Mouse (Mus musculus) layer of hippocampus, adult 9-11 months (tissue): ENCODE results near the gene Homer1.

Source experiments
- DNase-seq: peaks from one replicate; pipeline ENCODE4 v3.0.0; 2022

Homer1 gene

DNA sequence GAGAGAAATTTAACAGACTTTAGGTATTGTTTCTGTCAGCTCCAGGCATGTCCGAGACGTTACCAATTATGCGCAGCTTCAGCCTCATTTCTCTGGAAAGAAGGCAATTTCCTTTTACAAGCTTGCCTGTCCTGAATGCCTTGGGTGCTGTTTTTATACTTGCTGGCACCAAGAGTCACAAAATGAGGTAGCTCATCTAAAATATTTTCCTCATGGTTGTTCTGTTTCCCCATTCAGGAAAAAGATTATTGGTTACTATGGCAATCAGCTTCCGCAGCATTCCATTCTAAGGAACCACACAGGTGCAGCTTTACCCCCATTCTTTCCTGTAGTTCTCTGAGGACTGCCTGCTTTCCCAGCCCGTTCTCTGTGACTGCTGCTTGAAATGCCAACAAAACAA is at the start of gene Homer1:
TSS of gene Homer1 (plus strand) at position 320 of the 400 bp plus-strand sequence.
- peak; percentile 21 for DNase-seq

DNA sequence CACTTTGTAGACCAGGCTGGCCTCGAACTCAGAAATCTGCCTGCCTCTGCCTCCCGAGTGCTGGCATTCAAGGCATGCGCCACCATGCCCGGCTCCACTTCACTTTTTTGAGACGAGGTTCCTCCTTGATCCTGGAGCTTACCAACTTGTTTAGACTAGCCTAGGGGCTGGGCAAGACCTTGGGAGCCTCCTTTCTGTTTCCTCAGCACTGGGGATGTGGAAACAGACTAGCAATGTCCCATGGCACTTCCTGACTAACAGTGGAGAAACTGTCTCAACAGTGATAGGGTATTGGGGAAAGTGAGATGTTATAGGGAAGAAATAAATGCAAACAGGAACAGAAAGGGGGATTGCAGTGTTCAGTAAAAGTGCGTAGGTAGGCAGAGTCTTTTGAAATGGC is 47.7 kb upstream of the Homer1 start:
- DNase-seq = no peak

DNA sequence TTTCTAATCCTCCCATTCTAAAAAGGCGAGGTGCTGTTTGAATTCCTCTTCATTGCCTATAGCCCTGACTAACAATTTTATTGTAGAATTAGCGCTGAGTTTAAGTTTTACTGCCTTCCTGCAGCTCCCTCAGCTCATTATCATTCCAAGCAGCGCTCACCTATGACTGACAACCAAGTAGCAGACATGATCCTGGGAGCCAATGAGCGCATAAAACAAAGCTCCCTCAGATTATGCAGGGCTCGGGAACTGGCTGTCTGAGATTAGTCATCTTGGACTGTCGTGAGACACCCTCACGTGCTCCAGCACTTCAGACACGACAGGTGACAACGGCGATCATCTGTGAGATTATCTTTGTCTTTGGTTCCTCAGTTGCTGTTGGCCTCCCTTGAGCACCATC is 47.3 kb upstream of the Homer1 start:
- no peak for DNase-seq

GRCm38 (mm10) chr13:93252941-93253340 is 46.5 kb upstream of the Homer1 start:
- no peak for DNase-seq

DNA sequence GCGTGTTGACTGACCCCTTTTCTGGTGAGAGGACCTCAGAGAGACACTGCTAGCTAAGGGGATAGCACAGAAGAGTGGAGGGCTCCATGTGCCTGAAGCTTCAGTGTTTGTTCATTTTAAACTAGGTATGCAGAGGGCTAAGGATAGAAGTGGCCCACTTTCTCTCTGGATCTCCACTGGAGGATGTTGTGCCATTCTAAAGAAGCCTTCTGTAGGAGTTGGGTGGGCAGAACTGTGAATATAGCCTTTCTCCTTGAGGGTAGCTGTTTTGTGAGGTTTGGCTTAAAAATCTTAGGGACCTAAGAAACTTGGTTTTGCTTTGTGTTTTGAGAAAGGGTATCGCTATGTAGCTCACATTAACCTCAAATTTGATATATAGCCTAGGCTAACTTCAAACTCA is 32.3 kb upstream of the Homer1 start:
- DNase-seq = no peak

GRCm38 (mm10) chr13:93300581-93300980 is 1.1 kb downstream of the Homer1 start:
- DNase-seq = no peak

DNA sequence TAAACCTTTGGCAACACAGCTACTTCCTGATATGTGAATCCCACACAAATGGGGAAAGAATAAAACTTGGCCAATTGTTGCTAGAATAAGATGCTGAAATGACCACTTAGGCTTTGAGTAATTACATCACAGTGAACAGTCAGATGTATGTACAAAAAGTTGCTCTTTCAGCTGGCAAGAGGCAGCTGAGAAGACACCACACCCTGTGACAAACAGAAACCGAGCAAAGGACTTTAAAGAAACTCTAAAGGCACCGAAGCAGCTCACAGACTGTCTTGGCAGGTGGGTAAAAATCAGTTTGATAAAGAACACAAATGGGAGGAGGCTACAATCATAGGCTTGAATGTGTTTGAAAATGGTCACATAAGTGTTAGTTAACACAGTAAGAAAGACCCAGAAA is 1.6 kb downstream of the Homer1 start:
- DNase-seq = no peak

DNA sequence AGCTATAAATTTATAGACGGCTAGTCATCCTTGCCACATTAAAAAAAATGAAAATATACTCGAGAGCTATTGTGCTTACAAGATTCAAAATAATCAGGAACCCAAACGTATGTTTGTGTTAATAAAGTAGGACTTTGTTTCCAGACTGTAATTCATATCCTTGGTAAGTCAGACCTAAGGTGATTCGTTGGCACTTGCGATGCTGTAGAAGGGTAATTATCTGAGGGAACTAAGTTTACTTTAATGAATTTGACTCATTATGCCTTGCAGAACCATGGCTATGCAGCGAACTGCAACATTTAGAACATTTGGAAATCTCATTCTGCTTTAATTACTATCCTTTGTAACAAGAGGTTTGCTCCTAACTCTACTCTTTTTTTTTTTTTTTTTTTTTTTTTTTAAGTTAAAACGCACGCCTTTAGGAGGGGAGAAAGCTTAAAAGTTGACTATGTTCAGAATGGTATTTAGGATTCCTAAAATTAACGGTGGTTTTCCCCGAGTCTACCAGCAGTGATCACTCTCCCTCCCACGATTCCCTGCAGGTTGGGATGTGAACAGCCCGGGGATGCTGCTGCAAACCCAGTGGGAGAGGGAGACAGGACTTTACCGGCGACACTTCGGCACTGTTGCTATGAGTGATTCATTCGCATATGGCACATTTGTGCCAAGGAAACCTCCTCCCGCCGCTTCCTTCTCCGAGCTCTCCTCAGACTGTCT is 3.6 kb downstream of the Homer1 start:
- no peak for DNase-seq

DNA sequence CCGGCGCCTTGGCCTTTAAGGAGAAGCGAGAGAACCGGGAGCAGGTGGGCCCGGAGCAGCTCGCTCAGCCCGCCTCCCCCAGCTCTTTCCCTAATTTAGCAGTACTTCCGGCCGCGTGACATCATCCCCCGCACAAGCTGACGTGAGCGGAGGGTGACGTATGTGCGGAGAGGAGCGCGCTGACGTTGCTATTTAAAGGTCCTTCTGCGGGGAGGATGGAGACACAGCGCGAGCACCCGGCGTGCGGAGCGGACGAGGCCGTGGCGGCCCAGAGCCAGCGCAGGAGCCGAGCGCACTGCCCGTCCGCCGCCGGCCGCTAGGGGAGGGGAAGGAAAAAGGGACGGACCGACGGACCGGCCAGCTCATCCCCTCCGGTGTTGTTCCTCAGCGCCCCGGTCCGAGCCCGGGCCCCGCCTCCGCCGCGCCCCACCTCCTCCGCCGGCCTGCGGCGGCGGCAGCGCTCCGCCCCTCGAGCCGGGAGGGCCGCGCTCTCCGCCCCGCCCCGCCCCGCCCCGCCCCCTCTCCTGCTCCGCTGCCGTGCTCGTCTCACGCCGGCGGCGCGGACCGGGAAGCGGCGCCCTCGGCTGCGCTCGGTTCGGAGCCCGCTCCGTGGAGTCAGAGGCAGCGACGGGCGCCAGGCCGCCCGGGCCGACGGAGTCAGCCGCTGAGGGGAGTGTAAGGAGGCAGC is 4.3 kb downstream of the Homer1 start:
- peak; percentile 98 for DNase-seq

- DNase-seq = peak; percentile 58
Observed at GRCm38 (mm10) chr13:93304251-93305001, 5.0 kb downstream of the Homer1 start.

DNA sequence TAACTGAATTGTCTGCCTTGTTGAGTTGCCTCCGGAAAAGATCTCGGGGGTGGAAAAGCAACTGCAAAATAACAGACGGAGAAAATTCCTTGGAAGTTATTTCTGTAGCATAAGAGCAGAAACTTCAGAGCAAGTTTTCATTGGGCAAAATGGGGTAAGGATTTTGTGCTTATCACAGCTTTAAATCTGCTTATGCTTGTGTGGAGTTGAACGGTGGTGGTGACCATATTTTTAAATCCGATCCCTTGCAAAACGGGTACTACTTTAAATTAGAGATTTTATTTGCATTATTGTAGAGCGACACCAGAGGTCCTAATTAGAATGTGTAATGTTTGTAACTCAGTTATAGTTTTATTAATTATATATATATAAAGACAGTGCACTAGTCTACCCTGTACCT is 5.7 kb downstream of the Homer1 start:
- DNase-seq = no peak

DNA sequence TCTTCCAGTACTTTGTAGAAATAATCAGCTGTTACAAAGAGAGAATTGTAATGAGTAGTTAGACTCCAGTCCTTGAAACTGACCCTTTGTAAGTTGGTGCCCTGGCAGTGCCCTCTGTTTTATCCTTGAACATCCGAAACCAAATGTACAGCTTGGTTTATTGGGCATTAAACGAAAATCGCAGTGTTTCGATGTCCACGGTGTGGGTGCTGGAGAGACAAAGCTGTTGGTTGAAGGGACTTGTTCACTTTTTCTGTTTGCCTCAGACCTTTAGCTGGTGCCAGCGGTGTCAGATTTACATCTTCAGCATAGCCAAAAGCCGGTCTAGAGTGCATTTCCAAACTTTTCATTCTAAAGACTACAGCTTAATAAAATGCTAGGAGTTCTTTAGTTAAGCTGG is 6.2 kb downstream of the Homer1 start:
- no peak for DNase-seq

DNA sequence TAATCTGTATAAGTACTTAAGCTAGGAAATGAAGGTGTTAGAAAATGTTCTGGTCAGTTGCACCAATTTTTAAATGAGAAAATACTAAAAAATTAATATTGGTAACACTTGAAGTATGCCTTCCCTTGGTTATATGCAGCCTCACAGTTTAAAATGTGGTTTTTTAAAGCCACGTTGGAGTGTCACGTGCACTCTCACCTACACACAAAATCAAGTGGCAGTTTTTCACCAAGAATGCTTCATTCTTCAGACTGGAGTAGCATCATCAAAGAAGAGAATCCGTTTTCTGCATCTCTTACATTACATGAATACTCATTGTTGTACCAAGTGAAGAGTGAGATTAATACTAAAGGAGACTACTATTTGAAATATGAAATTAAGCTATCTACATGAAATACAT is 7.1 kb downstream of the Homer1 start:
- no peak for DNase-seq

- DNase-seq = no peak
Observed at GRCm38 (mm10) chr13:93307700-93308099, 8.3 kb downstream of the Homer1 start.

DNA sequence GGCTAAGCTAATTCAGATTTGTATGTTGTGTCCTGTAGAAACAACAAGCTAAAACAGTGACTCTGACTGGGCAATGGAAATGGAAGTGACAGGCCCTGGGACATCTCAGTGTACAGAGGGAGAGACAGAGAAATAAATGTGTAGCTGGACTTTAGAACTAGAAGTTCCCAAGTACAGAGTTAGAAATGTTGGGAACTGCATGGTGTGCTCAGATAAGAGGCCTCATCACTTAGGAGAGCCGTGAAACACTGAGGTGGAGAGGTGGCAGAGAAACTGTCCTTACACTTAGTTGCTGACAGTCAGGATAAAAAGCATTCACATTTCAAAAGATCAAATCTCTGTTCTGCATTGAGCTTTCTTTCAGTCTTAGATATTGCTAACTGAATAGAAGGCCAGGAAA is 9.9 kb downstream of the Homer1 start:
- DNase-seq = no peak

DNA sequence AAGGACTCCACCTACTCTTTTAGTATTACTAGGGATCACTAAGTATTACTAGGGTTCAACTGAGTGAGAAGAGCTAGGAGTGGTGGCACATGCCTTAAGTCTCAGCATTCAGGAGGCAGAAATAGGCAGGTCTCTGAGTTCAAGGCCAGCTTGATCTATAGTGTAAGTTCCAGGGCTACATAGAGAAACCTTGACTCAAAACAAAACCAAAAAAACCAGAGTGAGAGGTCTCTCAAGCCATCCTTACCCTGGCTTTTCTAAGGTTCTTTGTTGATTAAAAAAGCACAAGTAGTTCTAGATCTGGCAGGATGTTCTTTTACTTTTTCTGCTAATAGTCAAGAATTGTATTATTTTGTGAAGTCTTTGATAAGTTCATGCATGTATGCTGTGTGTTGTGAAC is 13.1 kb downstream of the Homer1 start:
- no peak for DNase-seq

- no peak for DNase-seq
Observed at GRCm38 (mm10) chr13:93314322-93314721, 14.9 kb downstream of the Homer1 start.

DNA sequence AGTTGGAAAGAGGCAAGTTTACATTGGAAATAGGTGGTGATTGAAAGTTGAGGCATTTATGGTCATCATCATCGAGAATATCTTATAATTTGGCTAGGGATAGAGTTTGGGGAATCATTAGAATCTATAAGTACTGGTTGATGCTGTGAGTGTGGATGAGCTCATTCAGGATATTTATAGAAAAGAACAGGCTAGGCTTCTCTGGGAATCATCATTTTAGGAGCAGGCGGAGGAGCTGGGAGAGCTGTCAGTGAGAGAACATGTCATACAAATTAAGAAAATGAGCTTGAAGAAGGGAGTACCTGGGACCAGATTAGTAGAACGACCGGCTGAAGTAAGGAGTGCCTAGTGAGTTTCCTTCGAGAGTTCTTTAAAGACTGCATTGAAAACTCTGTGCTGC is 20.7 kb downstream of the Homer1 start:
- DNase-seq = no peak

DNA sequence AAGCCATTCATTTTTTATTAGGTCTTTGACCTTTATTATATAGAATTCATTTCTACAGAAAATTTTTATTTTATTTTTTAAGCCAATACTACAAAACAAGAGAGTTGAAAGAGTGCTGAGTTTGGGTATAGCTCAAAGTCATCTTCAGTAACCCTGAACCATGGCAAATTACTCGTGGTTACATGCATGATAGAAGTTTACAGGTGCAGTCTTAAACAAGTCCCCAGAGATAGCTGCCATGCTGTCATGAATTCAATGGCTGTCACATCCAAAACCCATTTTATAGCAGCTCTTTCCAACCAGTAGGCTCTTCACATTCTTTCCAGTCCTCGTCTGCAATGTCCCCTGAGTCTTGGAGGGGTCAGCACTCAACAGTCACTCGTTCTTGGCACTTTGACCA is 26.9 kb downstream of the Homer1 start:
- DNase-seq = no peak

GRCm38 (mm10) chr13:93331721-93332120 is 32.3 kb downstream of the Homer1 start:
- DNase-seq = no peak

- no peak for DNase-seq
Observed at GRCm38 (mm10) chr13:93332491-93332890, 33.1 kb downstream of the Homer1 start.

- no peak for DNase-seq
Observed at GRCm38 (mm10) chr13:93335337-93335736, 35.9 kb downstream of the Homer1 start.

DNA sequence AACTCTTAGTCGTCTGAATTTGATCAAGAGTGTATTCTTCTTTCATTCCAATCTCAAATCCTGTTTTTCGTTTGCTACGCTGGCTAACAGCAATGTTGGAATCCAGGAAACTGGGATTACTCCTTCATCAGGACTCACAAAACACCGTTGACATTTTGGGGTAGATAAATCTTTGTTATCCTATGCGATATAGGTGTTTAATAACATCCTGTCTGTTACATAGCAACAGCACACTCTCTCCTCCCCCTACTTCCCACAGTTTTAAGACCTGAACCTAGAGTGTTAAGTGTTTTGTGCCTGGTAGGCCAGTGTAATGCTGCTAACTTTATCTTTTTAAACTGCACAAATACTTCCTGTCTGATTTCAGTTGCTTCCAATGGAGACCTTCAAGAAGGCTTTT is 39.0 kb downstream of the Homer1 start:
- DNase-seq = no peak
